Mouse (Mus musculus) small intestine, adult 2 months (tissue): ENCODE data around the gene Cdh15. TPM values are rescaled to one million over a fixed set of nuclear protein-coding genes. Genes with fewer than 3 reads are reported as not detected.

Experiments
- H3K27ac ChIP-seq: fragments of 200-500 bp; 2 replicates; pipeline ENCODE4 v1.5.1; 2012; ENCODE audit warnings: low read depth, low read length, control low read depth, inconsistent platforms; ENCODE audit not compliant: insufficient read depth
- H3K27me3 ChIP-seq: fragments of 200-500 bp; 2 replicates; pipeline ENCODE4 v1.6.1; 2012; ENCODE audit warnings: mild to moderate bottlenecking, moderate library complexity, low read length, inconsistent platforms; ENCODE audit not compliant: control insufficient read depth, insufficient read depth
- H3K36me3 ChIP-seq: fragments of 200-500 bp; 2 replicates; pipeline ENCODE4 v1.6.1; 2012; ENCODE audit warnings: mild to moderate bottlenecking, low read length, control low read depth, inconsistent platforms; ENCODE audit not compliant: control insufficient read depth, insufficient read depth
- H3K4me1 ChIP-seq: fragments of 200-500 bp; 2 replicates; pipeline ENCODE4 v1.6.1; 2012; ENCODE audit warnings: low read length, inconsistent platforms, mixed read lengths; ENCODE audit not compliant: control insufficient read depth, insufficient read depth, insufficient read length
- H3K4me3 ChIP-seq: fragments of 200-500 bp; 2 replicates; pipeline ENCODE4 v1.5.1; 2012; ENCODE audit warnings: low read depth, mild to moderate bottlenecking, control low read depth, inconsistent platforms, low read length, moderate library complexity
- CTCF ChIP-seq: fragments of 200-500 bp; IDR thresholded peaks from 2 replicates; pipeline ENCODE4 v1.5.1; 2012; ENCODE audit warnings: low read depth, mild to moderate bottlenecking, control low read depth, inconsistent platforms, low read length, moderate library complexity, mixed read lengths; ENCODE audit not compliant: insufficient replicate concordance, insufficient read length; ENCODE audit errors: extremely low read depth
- POLR2A ChIP-seq: fragments of 200-500 bp; IDR thresholded peaks from 2 replicates; pipeline ENCODE4 v1.6.1; 2012; ENCODE audit warnings: low read depth, mild to moderate bottlenecking, control low read depth, inconsistent platforms, low read length, moderate library complexity
- WGBS: fragments of 180-500 bp; shearing (Covaris S2); methylation state at CpG from one replicate; pipeline ENCODE4 v1.1.7; 2018; 5-methylcytosine and 5-hydroxymethylcytosine counted together
- polyA plus RNA-seq: library from polyadenylated mRNA; depleted of rRNA; stranded (reverse); fragments of >200 nt; gene quantifications from 2 replicates; pipeline ENCODE4 v1.2.3, GENCODE M21; 2012

Cdh15 gene
- polyA plus RNA-seq, 1 experiment, result not detected

DNA sequence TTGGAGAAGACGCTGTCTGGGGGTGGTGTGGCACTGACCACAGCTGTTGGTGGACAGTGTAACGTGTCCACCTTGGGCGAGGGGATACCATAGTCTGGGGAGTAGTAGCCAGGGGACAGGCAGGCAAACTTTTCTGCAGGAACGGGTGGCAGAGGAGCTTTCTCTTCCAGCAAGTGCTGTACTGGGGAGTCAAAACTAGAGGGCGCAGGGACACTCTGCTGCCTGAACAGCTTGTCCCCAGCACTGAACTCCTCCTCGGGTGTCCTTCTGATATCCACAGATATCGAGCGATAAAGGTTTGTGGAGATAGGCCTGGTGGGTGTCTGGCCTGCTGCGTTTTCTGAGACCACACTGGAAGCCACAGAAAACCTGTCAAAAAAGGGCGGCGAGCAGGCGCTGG, 43.7 kb downstream of the Cdh15 start:
- H3K4me3 ChIP-seq, result no peak overlapping the region
- WGBS, result 82% methylated on average over 12 of the region's 12 CpGs
- H3K36me3 ChIP-seq, result peaks cover 95% of the 10 kb centered on the region
- no peaks in the 10 kb centered on the region for H3K27me3 ChIP-seq
- TF ChIP-seq POLR2A (no peak), CTCF (no peak)
- no peak overlapping the region for H3K27ac ChIP-seq
- no peaks in the 10 kb centered on the region for H3K4me1 ChIP-seq

DNA sequence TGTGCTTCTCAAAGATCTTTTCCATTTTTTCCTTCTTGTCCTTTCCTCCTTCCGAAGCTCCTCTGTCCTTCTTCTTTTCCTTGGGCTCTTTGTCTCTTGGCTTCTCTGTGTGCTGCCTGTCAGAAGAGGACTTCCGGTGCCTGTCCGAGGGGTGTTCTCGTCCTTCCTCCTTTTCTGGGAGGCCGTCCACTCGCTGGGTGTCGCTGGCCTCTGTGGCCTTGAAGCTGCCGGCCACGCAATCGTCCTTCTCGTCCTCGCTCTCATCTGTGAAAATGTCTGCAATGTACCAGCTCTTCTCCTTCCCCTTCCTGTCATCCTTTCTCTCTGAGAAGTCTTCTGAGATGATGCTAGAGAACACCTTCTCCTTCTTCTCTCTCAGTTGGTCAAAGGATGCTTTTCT, 45.7 kb downstream of the Cdh15 start:
- H3K4me1 ChIP-seq, result no peaks in the 10 kb centered on the region
- H3K27me3 ChIP-seq, result no peaks in the 10 kb centered on the region
- no peak for TF ChIP-seq CTCF
- TF ChIP-seq POLR2A, result no peak
- H3K4me3 ChIP-seq, result no peak overlapping the region
- no peak overlapping the region for H3K27ac ChIP-seq
- peaks cover 93% of the 10 kb centered on the region for H3K36me3 ChIP-seq
- WGBS, result 84% methylated on average over 12 of the region's 12 CpGs

DNA sequence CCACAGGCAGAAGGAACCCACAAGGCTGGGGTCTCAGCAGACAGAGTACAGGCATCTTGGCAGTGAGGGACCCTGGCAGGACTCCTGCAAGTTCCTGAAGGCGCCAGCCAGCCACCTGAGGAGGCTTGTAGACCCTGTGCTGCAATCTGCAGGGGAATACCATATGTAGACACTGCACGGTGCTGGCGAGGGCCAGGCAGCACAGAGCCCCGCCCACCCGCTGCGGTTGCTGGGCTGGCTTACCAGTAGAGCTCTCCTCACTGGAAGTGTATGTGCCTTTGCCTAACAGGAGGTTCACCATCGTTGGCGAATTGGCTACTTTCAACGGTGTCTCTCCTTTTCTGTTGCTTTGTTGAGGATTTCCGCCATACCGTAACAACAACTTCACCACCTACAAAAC, 48.6 kb downstream of the Cdh15 start:
- no peak overlapping the region for H3K4me3 ChIP-seq
- peaks cover 86% of the 10 kb centered on the region for H3K36me3 ChIP-seq
- TF ChIP-seq POLR2A (no peak), CTCF (no peak)
- H3K27ac ChIP-seq, result no peak overlapping the region
- no peaks in the 10 kb centered on the region for H3K4me1 ChIP-seq
- H3K27me3 ChIP-seq, result no peaks in the 10 kb centered on the region
- 93% methylated on average over 11 of the region's 11 CpGs for WGBS

DNA sequence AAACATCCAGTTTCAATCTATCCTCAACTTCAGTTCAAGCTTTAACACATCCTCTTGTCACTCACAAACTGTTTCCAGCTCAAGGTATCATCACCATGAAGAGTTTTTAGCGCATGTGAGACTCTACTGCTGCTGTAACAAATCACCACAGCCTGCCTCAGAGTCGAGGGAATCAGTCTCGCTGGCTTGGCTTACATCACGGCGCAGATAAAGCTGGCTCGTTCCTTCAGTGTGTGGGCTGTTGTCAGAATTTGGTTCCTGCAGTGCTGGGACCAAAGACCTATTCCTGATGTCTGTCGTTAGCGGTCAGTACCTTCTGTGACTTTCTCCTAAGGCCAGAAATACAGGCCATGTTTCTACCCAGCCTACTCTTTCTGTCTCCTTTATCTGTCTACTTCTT, 49.4 kb downstream of the Cdh15 start:
- Histone ChIP-seq H3K36me3 (peaks cover 77% of the 10 kb centered on the region), H3K4me1 (no peaks in the 10 kb centered on the region), H3K27ac (no peak overlapping the region), H3K27me3 (no peaks in the 10 kb centered on the region), H3K4me3 (no peak overlapping the region)
- 87% methylated on average over 8 of the region's 8 CpGs for WGBS
- TF ChIP-seq CTCF, result no peak
- no peak for TF ChIP-seq POLR2A

DNA sequence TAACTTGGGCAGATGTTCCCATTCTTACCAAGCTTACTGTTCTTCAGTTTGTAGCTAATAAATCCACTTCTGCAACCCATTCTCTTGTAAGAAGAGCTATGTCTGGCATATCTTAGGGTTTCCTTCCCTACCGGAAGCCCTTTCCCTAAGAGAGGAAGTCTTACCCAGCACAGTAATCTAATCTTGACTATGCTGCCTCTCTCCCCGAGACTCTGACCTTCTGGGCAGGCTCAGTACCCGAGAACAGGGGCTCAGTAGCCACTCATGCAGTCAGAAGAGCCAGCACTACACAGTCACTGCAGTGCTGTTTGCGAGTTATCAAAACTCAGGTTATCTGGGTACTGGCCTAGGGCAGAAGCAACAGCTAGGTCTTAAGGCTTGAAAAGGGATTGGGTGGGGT, 50.3 kb downstream of the Cdh15 start:
- Histone ChIP-seq H3K4me1 (no peaks in the 10 kb centered on the region), H3K27me3 (no peaks in the 10 kb centered on the region), H3K4me3 (no peak overlapping the region), H3K27ac (no peak overlapping the region), H3K36me3 (peaks cover 69% of the 10 kb centered on the region)
- 80% methylated on average over 4 of the region's 4 CpGs for WGBS
- TF ChIP-seq POLR2A, result no peak
- TF ChIP-seq CTCF, result no peak

GRCm38 (mm10) chr8:122898473-122898872, 50.7 kb downstream of the Cdh15 start:
- Histone ChIP-seq H3K27ac (no peak overlapping the region), H3K4me1 (no peaks in the 10 kb centered on the region), H3K4me3 (no peak overlapping the region), H3K36me3 (peaks cover 64% of the 10 kb centered on the region), H3K27me3 (no peaks in the 10 kb centered on the region)
- TF ChIP-seq POLR2A (no peak), CTCF (no peak)
- WGBS, result 74% methylated on average over 12 of the region's 12 CpGs

GRCm38 (mm10) chr8:122899085-122899484, 51.3 kb downstream of the Cdh15 start:
- WGBS, result 82% methylated on average over 5 of the region's 5 CpGs
- no peak for TF ChIP-seq CTCF
- TF ChIP-seq POLR2A, result no peak
- peaks cover 58% of the 10 kb centered on the region for H3K36me3 ChIP-seq

DNA sequence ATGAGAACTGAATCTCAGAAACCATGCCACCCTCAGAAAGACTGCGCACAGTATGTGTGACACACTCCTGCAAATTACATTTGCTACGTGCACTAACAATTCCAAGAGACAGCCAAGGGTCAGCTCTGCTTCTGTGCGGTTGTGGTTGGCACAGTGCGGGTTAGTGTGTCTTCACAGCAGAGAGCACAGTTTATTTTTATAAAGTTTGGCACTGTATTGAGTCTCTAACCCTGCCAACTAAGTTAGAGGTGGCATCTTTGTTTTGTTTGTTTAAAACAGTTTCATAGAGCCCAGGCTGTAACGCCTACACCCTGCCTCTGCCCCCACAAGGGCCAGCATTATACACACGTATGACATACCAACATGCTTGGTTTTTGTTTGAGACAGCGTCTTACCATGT, 53.7 kb downstream of the Cdh15 start:
- TF ChIP-seq CTCF (no peak), POLR2A (no peak)
- Histone ChIP-seq H3K36me3 (peaks cover 34% of the 10 kb centered on the region), H3K27ac (no peak overlapping the region), H3K4me1 (peaks cover 7% of the 10 kb centered on the region), H3K4me3 (no peak overlapping the region), H3K27me3 (no peaks in the 10 kb centered on the region)
- WGBS, result 84% methylated on average over 7 of the region's 7 CpGs

More at GRCm38 (mm10) chr8:122899085-122899484, 51.3 kb downstream of the Cdh15 start:
- Histone ChIP-seq H3K4me3 (no peak overlapping the region), H3K4me1 (no peaks in the 10 kb centered on the region), H3K27me3 (no peaks in the 10 kb centered on the region), H3K27ac (no peak overlapping the region)
